Mouse (Mus musculus): Measurements from ENCODE around the gene Plcb1. TPM values are rescaled to one million over a fixed set of nuclear protein-coding genes. Genes with fewer than 3 reads are reported as not detected.

Gene Plcb1
- polyA plus RNA-seq, 1 experiment from 2014 or later = 3.2 TPM

- Histone ChIP-seq H3K36me3 (ENCODE audit: control insufficient read depth, insufficient read depth) (no peaks in the 10 kb centered on the region), H3K9me3 (replicated peaks; ENCODE audit: control insufficient read depth, low read length) (no peaks in the 10 kb centered on the region), H3K27me3 (ENCODE audit: control insufficient read depth, insufficient read depth, low read length) (no peaks in the 10 kb centered on the region), H3K4me1 (ENCODE audit: control insufficient read depth, insufficient read depth, low read length) (peaks cover 10% of the 10 kb centered on the region), H3K27ac (ENCODE audit: low read length) (peak overlapping the region; percentile 28), H3K4me2 (ENCODE audit: low read depth, low read length) (peak overlapping the region; percentile 10; the same call in 1 of the 2 replicates), H3K4me3 (ENCODE audit: low read length) (no peak overlapping the region), H3K9ac (ENCODE audit: low read length) (no peak overlapping the region)
- peak; percentile 60 for ATAC-seq (replicated peaks; ENCODE audit: extremely low read depth, insufficient read depth, low FRiP score)
- WGBS = 4% methylated on average over 4 of the region's 4 CpGs
Measured at GRCm38 (mm10) chr2:135035640-135036260, 249.9 kb downstream of the Plcb1 start.

- no peak for ATAC-seq (replicated peaks; ENCODE audit: extremely low read depth, insufficient read depth, low FRiP score)
- Histone ChIP-seq H3K4me2 (ENCODE audit: low read depth, low read length) (no peak overlapping the region), H3K9me3 (replicated peaks; ENCODE audit: control insufficient read depth, low read length) (no peaks in the 10 kb centered on the region), H3K9ac (ENCODE audit: low read length) (no peak overlapping the region), H3K4me3 (ENCODE audit: low read length) (no peak overlapping the region), H3K27me3 (ENCODE audit: control insufficient read depth, insufficient read depth, low read length) (no peaks in the 10 kb centered on the region), H3K36me3 (ENCODE audit: control insufficient read depth, insufficient read depth) (no peaks in the 10 kb centered on the region), H3K27ac (ENCODE audit: low read length) (no peak overlapping the region), H3K4me1 (ENCODE audit: control insufficient read depth, insufficient read depth, low read length) (peaks cover 5% of the 10 kb centered on the region)
- WGBS = 52% methylated on average over 2 of the region's 2 CpGs
Measured at GRCm38 (mm10) chr2:135048791-135049190, 262.9 kb downstream of the Plcb1 start.

- Histone ChIP-seq H3K4me3 (ENCODE audit: low read length) (no peak overlapping the region), H3K9ac (ENCODE audit: low read length) (no peak overlapping the region), H3K4me2 (ENCODE audit: low read depth, low read length) (no peak overlapping the region), H3K4me1 (ENCODE audit: control insufficient read depth, insufficient read depth, low read length) (peaks cover 5% of the 10 kb centered on the region), H3K36me3 (ENCODE audit: control insufficient read depth, insufficient read depth) (no peaks in the 10 kb centered on the region), H3K27ac (ENCODE audit: low read length) (no peak overlapping the region), H3K9me3 (replicated peaks; ENCODE audit: control insufficient read depth, low read length) (no peaks in the 10 kb centered on the region), H3K27me3 (ENCODE audit: control insufficient read depth, insufficient read depth, low read length) (no peaks in the 10 kb centered on the region)
- ATAC-seq (replicated peaks; ENCODE audit: extremely low read depth, insufficient read depth, low FRiP score) = no peak
- 76% methylated on average over 6 of the region's 6 CpGs for WGBS
Measured at GRCm38 (mm10) chr2:135049283-135049682, 263.4 kb downstream of the Plcb1 start.

GRCm38 (mm10) chr2:135051540-135052288, 265.8 kb downstream of the Plcb1 start:
- no peaks in the 10 kb centered on the region for H3K9me3 ChIP-seq (replicated peaks; ENCODE audit: control insufficient read depth, low read length)
- no peaks in the 10 kb centered on the region for H3K27me3 ChIP-seq (ENCODE audit: control insufficient read depth, insufficient read depth, low read length)
- H3K27ac ChIP-seq (ENCODE audit: low read length) = no peak overlapping the region; the same call in 1 of the 2 replicates
- no peaks in the 10 kb centered on the region for H3K36me3 ChIP-seq (ENCODE audit: control insufficient read depth, insufficient read depth)
- no peak overlapping the region for H3K4me3 ChIP-seq (ENCODE audit: low read length)
- WGBS = 42% methylated on average over 4 of the region's 4 CpGs
- H3K4me1 ChIP-seq (ENCODE audit: control insufficient read depth, insufficient read depth, low read length) = peaks cover 5% of the 10 kb centered on the region
- no peak for ATAC-seq (replicated peaks; ENCODE audit: extremely low read depth, insufficient read depth, low FRiP score)
- H3K9ac ChIP-seq (ENCODE audit: low read length) = no peak overlapping the region
- no peak overlapping the region for H3K4me2 ChIP-seq (ENCODE audit: low read depth, low read length)

- H3K4me2 ChIP-seq (ENCODE audit: low read depth, low read length) = no peak overlapping the region
Measured at GRCm38 (mm10) chr2:135053391-135053790, 267.5 kb downstream of the Plcb1 start.

GRCm38 (mm10) chr2:135067419-135067818, 281.6 kb downstream of the Plcb1 start:
- no peak overlapping the region for H3K4me3 ChIP-seq (ENCODE audit: low read length)
- ATAC-seq (replicated peaks; ENCODE audit: extremely low read depth, insufficient read depth, low FRiP score) = no peak
- H3K27ac ChIP-seq (ENCODE audit: low read length) = no peak overlapping the region
- no peaks in the 10 kb centered on the region for H3K9me3 ChIP-seq (replicated peaks; ENCODE audit: control insufficient read depth, low read length)
- no peak overlapping the region for H3K4me2 ChIP-seq (ENCODE audit: low read depth, low read length)
- H3K27me3 ChIP-seq (ENCODE audit: control insufficient read depth, insufficient read depth, low read length) = no peaks in the 10 kb centered on the region
- H3K4me1 ChIP-seq (ENCODE audit: control insufficient read depth, insufficient read depth, low read length) = no peaks in the 10 kb centered on the region
- H3K36me3 ChIP-seq (ENCODE audit: control insufficient read depth, insufficient read depth) = no peaks in the 10 kb centered on the region
- no peak overlapping the region for H3K9ac ChIP-seq (ENCODE audit: low read length)

More at GRCm38 (mm10) chr2:135053391-135053790, 267.5 kb downstream of the Plcb1 start:
- Histone ChIP-seq H3K27me3 (ENCODE audit: control insufficient read depth, insufficient read depth, low read length) (no peaks in the 10 kb centered on the region), H3K4me1 (ENCODE audit: control insufficient read depth, insufficient read depth, low read length) (peaks cover 5% of the 10 kb centered on the region), H3K4me3 (ENCODE audit: low read length) (no peak overlapping the region), H3K36me3 (ENCODE audit: control insufficient read depth, insufficient read depth) (no peaks in the 10 kb centered on the region), H3K27ac (ENCODE audit: low read length) (no peak overlapping the region), H3K9ac (ENCODE audit: low read length) (no peak overlapping the region), H3K9me3 (replicated peaks; ENCODE audit: control insufficient read depth, low read length) (no peaks in the 10 kb centered on the region)
- 76% methylated on average over 3 of the region's 3 CpGs for WGBS
- no peak for ATAC-seq (replicated peaks; ENCODE audit: extremely low read depth, insufficient read depth, low FRiP score)

- no peak overlapping the region for H3K4me2 ChIP-seq (ENCODE audit: low read depth, low read length)
- H3K27me3 ChIP-seq (ENCODE audit: control insufficient read depth, insufficient read depth, low read length) = no peaks in the 10 kb centered on the region
- H3K27ac ChIP-seq (ENCODE audit: low read length) = no peak overlapping the region
- no peak for ATAC-seq (replicated peaks; ENCODE audit: extremely low read depth, insufficient read depth, low FRiP score)
- no peaks in the 10 kb centered on the region for H3K36me3 ChIP-seq (ENCODE audit: control insufficient read depth, insufficient read depth)
- H3K9ac ChIP-seq (ENCODE audit: low read length) = no peak overlapping the region
- no peaks in the 10 kb centered on the region for H3K4me1 ChIP-seq (ENCODE audit: control insufficient read depth, insufficient read depth, low read length)
- no peaks in the 10 kb centered on the region for H3K9me3 ChIP-seq (replicated peaks; ENCODE audit: control insufficient read depth, low read length)
- no peak overlapping the region for H3K4me3 ChIP-seq (ENCODE audit: low read length)
- 77% methylated on average over 4 of the region's 4 CpGs for WGBS
Measured at GRCm38 (mm10) chr2:135071349-135071748, 285.5 kb downstream of the Plcb1 start.

- Histone ChIP-seq H3K9ac (ENCODE audit: low read length) (no peak overlapping the region), H3K36me3 (ENCODE audit: control insufficient read depth, insufficient read depth) (no peaks in the 10 kb centered on the region), H3K4me1 (ENCODE audit: control insufficient read depth, insufficient read depth, low read length) (no peaks in the 10 kb centered on the region), H3K4me3 (ENCODE audit: low read length) (no peak overlapping the region), H3K4me2 (ENCODE audit: low read depth, low read length) (no peak overlapping the region), H3K9me3 (replicated peaks; ENCODE audit: control insufficient read depth, low read length) (no peaks in the 10 kb centered on the region), H3K27ac (ENCODE audit: low read length) (no peak overlapping the region), H3K27me3 (ENCODE audit: control insufficient read depth, insufficient read depth, low read length) (no peaks in the 10 kb centered on the region)
- 76% methylated on average over 5 of the region's 5 CpGs for WGBS
- ATAC-seq (replicated peaks; ENCODE audit: extremely low read depth, insufficient read depth, low FRiP score) = no peak
Measured at GRCm38 (mm10) chr2:135072503-135072902, 286.6 kb downstream of the Plcb1 start.

- H3K27ac ChIP-seq (ENCODE audit: low read length) = no peak overlapping the region
- H3K36me3 ChIP-seq (ENCODE audit: control insufficient read depth, insufficient read depth) = no peaks in the 10 kb centered on the region
- no peaks in the 10 kb centered on the region for H3K4me1 ChIP-seq (ENCODE audit: control insufficient read depth, insufficient read depth, low read length)
- ATAC-seq (replicated peaks; ENCODE audit: extremely low read depth, insufficient read depth, low FRiP score) = no peak
- H3K4me2 ChIP-seq (ENCODE audit: low read depth, low read length) = no peak overlapping the region
- 77% methylated on average over 5 of the region's 5 CpGs for WGBS
- no peak overlapping the region for H3K4me3 ChIP-seq (ENCODE audit: low read length)
- no peaks in the 10 kb centered on the region for H3K9me3 ChIP-seq (replicated peaks; ENCODE audit: control insufficient read depth, low read length)
- H3K9ac ChIP-seq (ENCODE audit: low read length) = no peak overlapping the region
- H3K27me3 ChIP-seq (ENCODE audit: control insufficient read depth, insufficient read depth, low read length) = no peaks in the 10 kb centered on the region
Measured at GRCm38 (mm10) chr2:135073014-135073413, 287.1 kb downstream of the Plcb1 start.

Data from heart, embryonic 16.5 days (tissue).